Mouse (Mus musculus) midbrain, postnatal 0 days (tissue): Measurements from ENCODE around the gene Gpc6. TPM values are rescaled to one million over a fixed set of nuclear protein-coding genes. Genes with fewer than 3 reads are reported as not detected.

ENCODE experiments used
- ATAC-seq: fragments of 200-750 bp; cut with Nextera tagmentation; 2 replicates; pipeline ENCODE4 v1.8.0; 2017; ENCODE audit warnings: moderate number of reproducible peaks, mild to moderate bottlenecking, moderate TSS enrichment, moderate library complexity; ENCODE audit not compliant: low FRiP score
- DNase-seq: peaks from one replicate; pipeline ENCODE4 v3.0.0-alpha.2; 2015; ENCODE audit warnings: low spot score
- H3K27ac ChIP-seq: fragments of 300-500 bp; sonication (generic); 2 replicates; pipeline ENCODE4 v1.5.1; 2014; ENCODE audit warnings: low read depth, mild to moderate bottlenecking, low read length, mixed read lengths
- H3K27me3 ChIP-seq: fragments of 300-500 bp; sonication (generic); 2 replicates; pipeline ENCODE4 v1.6.1; 2014; ENCODE audit warnings: low read length, control low read depth, mixed read lengths; ENCODE audit not compliant: insufficient read depth
- H3K36me3 ChIP-seq: fragments of 300-500 bp; sonication (generic); 2 replicates; pipeline ENCODE4 v1.6.1; 2014; ENCODE audit warnings: low read length, control low read depth, mixed read lengths; ENCODE audit not compliant: insufficient read depth
- H3K4me1 ChIP-seq: fragments of 300-500 bp; sonication (generic); 2 replicates; pipeline ENCODE4 v1.6.1; 2014; ENCODE audit warnings: mild to moderate bottlenecking, control low read depth, antibody characterized with exemption, low read length, mixed read lengths; ENCODE audit not compliant: insufficient read depth
- H3K4me2 ChIP-seq: fragments of 300-500 bp; sonication (generic); 2 replicates; pipeline ENCODE4 v1.6.1; 2014; ENCODE audit warnings: low read depth, mild to moderate bottlenecking, low read length, mixed read lengths; ENCODE audit not compliant: poor library complexity, severe bottlenecking
- H3K4me3 ChIP-seq: fragments of 300-500 bp; sonication (generic); 2 replicates; pipeline ENCODE4 v1.5.1; 2014; ENCODE audit warnings: low read depth, mild to moderate bottlenecking, low read length, moderate library complexity
- H3K9ac ChIP-seq: fragments of 300-500 bp; sonication (generic); replicated peaks from 2 replicates; pipeline ENCODE4 v1.6.1; 2014; ENCODE audit warnings: mild to moderate bottlenecking, low read length, moderate library complexity, mixed read lengths; ENCODE audit not compliant: poor library complexity, severe bottlenecking
- H3K9me3 ChIP-seq: fragments of 300-500 bp; sonication (generic); 2 replicates; pipeline ENCODE4 v1.6.1; 2016; ENCODE audit warnings: low read length, control low read depth
- CTCF ChIP-seq: IDR thresholded peaks from 2 replicates; pipeline ENCODE4 v1.5.1; 2016; ENCODE audit warnings: antibody characterized with exemption, mild to moderate bottlenecking
- WGBS: fragments of 180-500 bp; shearing (Covaris S2); extraction: QIAGEN DNeasy Blood & Tissue Kit; methylation state at CpG from one replicate; pipeline ENCODE4 v1.1.7; 2014; 5-methylcytosine and 5-hydroxymethylcytosine counted together
- polyA plus RNA-seq: library from polyadenylated mRNA; unstranded; fragments of >200 nt; fragmentation: Nextera tagmentation; extraction: Ambion mirVana; gene quantifications from 2 replicates; pipeline ENCODE4 v1.2.1, GENCODE M21; 2015
- total RNA-seq: library from RNA; depleted of rRNA; stranded (reverse); fragments of >200 nt; gene quantifications from 2 replicates; pipeline ENCODE4 v1.2.3, GENCODE M21; 2014

The Gpc6 gene
- total and polyA plus RNA-seq, 2 experiments from 2014 or later: 19.3 to 20.3 TPM

DNA sequence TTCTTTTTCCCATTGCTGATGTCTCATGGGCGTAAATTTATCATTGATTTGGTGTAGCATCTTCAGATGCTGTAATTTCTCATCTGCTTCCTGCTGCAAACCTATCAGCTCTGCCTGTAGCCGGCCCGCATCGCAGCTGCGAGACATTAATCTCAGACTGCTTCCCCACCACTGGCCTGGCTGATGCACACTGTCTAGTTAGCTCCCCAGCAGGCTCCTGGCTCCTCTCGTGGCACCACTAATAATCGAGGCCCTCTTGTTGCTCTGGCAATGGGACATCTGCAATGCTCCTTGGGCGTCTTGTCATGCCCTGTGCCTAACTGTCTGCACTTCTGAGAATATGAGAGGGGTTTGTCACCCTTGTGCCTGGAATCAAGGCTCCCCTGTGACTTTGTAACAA lies 906.2 kb downstream of the Gpc6 start:
- Histone ChIP-seq H3K27ac (no peak overlapping the region), H3K4me3 (no peak overlapping the region), H3K36me3 (no peaks in the 10 kb centered on the region), H3K9ac (no peak overlapping the region), H3K9me3 (no peaks in the 10 kb centered on the region), H3K27me3 (no peaks in the 10 kb centered on the region), H3K4me1 (no peaks in the 10 kb centered on the region), H3K4me2 (no peak overlapping the region)
- ATAC-seq: no peak
- 79% methylated on average over 8 of the region's 8 CpGs for WGBS
- DNase-seq: peak; percentile 46
- TF ChIP-seq CTCF: no peak

- no peaks in the 10 kb centered on the region for H3K9me3 ChIP-seq
- no peak overlapping the region for H3K4me2 ChIP-seq
- TF ChIP-seq CTCF: peak; percentile 67
- H3K4me1 ChIP-seq: no peaks in the 10 kb centered on the region
- ATAC-seq (no peak), DNase-seq (peak; percentile 35)
- no peak overlapping the region for H3K27ac ChIP-seq
- no peaks in the 10 kb centered on the region for H3K36me3 ChIP-seq
- H3K9ac ChIP-seq: no peak overlapping the region
- no peaks in the 10 kb centered on the region for H3K27me3 ChIP-seq
- WGBS: 53% methylated on average over 4 of the region's 4 CpGs
- H3K4me3 ChIP-seq: no peak overlapping the region
Observed at GRCm38 (mm10) chr14:117831731-117832130, 906.6 kb downstream of the Gpc6 start.

- Histone ChIP-seq H3K4me1 (no peaks in the 10 kb centered on the region), H3K27ac (no peak overlapping the region), H3K27me3 (no peaks in the 10 kb centered on the region), H3K9me3 (no peaks in the 10 kb centered on the region), H3K4me2 (no peak overlapping the region), H3K9ac (no peak overlapping the region), H3K36me3 (no peaks in the 10 kb centered on the region), H3K4me3 (no peak overlapping the region)
- WGBS: 98% methylated on average over 6 of the region's 6 CpGs
- DNase-seq (no peak), ATAC-seq (no peak)
- TF ChIP-seq CTCF: no peak
Observed at GRCm38 (mm10) chr14:117835506-117835905, 910.4 kb downstream of the Gpc6 start.

GRCm38 (mm10) chr14:117837021-117837420 lies 911.9 kb downstream of the Gpc6 start:
- Histone ChIP-seq H3K9ac (no peak overlapping the region), H3K9me3 (no peaks in the 10 kb centered on the region), H3K4me1 (no peaks in the 10 kb centered on the region; the same call in 1 of the 2 replicates), H3K4me2 (no peak overlapping the region), H3K27ac (no peak overlapping the region), H3K4me3 (no peak overlapping the region), H3K27me3 (no peaks in the 10 kb centered on the region), H3K36me3 (no peaks in the 10 kb centered on the region)
- 98% methylated on average over 4 of the region's 4 CpGs for WGBS
- no peak for DNase-seq
- no peak for TF ChIP-seq CTCF
- ATAC-seq: no peak

GRCm38 (mm10) chr14:117837715-117838114 lies 912.6 kb downstream of the Gpc6 start:
- H3K27me3 ChIP-seq: no peaks in the 10 kb centered on the region
- no peak for ATAC-seq
- no peaks in the 10 kb centered on the region; the same call in 1 of the 2 replicates for H3K4me1 ChIP-seq
- WGBS: 45% methylated on average over 3 of the region's 3 CpGs
- no peak overlapping the region for H3K27ac ChIP-seq
- H3K9ac ChIP-seq: no peak overlapping the region
- DNase-seq: no peak
- no peaks in the 10 kb centered on the region for H3K36me3 ChIP-seq
- no peak for TF ChIP-seq CTCF
- no peak overlapping the region for H3K4me2 ChIP-seq
- H3K4me3 ChIP-seq: no peak overlapping the region
- H3K9me3 ChIP-seq: no peaks in the 10 kb centered on the region

- DNase-seq: no peak
- Histone ChIP-seq H3K4me3 (no peak overlapping the region), H3K27me3 (no peaks in the 10 kb centered on the region), H3K4me1 (no peaks in the 10 kb centered on the region; the same call in 1 of the 2 replicates), H3K9me3 (no peaks in the 10 kb centered on the region), H3K4me2 (no peak overlapping the region), H3K9ac (no peak overlapping the region), H3K27ac (no peak overlapping the region), H3K36me3 (no peaks in the 10 kb centered on the region)
- TF ChIP-seq CTCF: no peak
- 76% methylated on average over 4 of the region's 4 CpGs for WGBS
- ATAC-seq: no peak
Observed at GRCm38 (mm10) chr14:117841211-117841610, 916.1 kb downstream of the Gpc6 start.
